Mouse (Mus musculus) limb, embryonic 14.5 days (tissue): ENCODE results near the gene B9d1. TPM values are rescaled to one million over a fixed set of nuclear protein-coding genes. Genes with fewer than 3 reads are reported as not detected.

Experiments
- ATAC-seq: fragments of 200-750 bp; cut with Nextera tagmentation; 2 replicates; pipeline ENCODE4 v1.8.0; 2017; ENCODE audit warnings: low read depth, moderate number of reproducible peaks, moderate TSS enrichment; ENCODE audit not compliant: low FRiP score
- DNase-seq: peaks from one replicate; pipeline ENCODE4 v3.0.0-alpha.2; 2015; ENCODE audit warnings: low spot score
- H3K27ac ChIP-seq: fragments of 300-500 bp; sonication (generic); replicated peaks from 2 replicates; pipeline ENCODE4 v1.5.1; 2014; ENCODE audit warnings: low read depth, mild to moderate bottlenecking, low read length, moderate library complexity, mixed read lengths
- H3K27me3 ChIP-seq: fragments of 300-500 bp; sonication (generic); 2 replicates; pipeline ENCODE4 v1.6.1; 2014; ENCODE audit warnings: low read length, mixed read lengths; ENCODE audit not compliant: control insufficient read depth, insufficient read depth
- H3K36me3 ChIP-seq: fragments of 300-500 bp; sonication (generic); 2 replicates; pipeline ENCODE4 v1.6.1; 2014; ENCODE audit warnings: mild to moderate bottlenecking, low read length, moderate library complexity, mixed read lengths; ENCODE audit not compliant: control insufficient read depth, insufficient read depth
- H3K4me1 ChIP-seq: fragments of 300-500 bp; sonication (generic); 2 replicates; pipeline ENCODE4 v1.6.1; 2014; ENCODE audit warnings: antibody characterized with exemption, low read length, mixed read lengths; ENCODE audit not compliant: control insufficient read depth, insufficient read depth
- H3K4me2 ChIP-seq: fragments of 300-500 bp; sonication (generic); replicated peaks from 2 replicates; pipeline ENCODE4 v1.6.1; 2014; ENCODE audit warnings: low read depth, mild to moderate bottlenecking, low read length, moderate library complexity; ENCODE audit not compliant: severe bottlenecking
- H3K4me3 ChIP-seq: fragments of 300-500 bp; sonication (generic); replicated peaks from 2 replicates; pipeline ENCODE4 v1.5.1; 2014; ENCODE audit warnings: low read length
- H3K9ac ChIP-seq: fragments of 300-500 bp; sonication (generic); 2 replicates; pipeline ENCODE4 v1.6.1; 2014; ENCODE audit warnings: mild to moderate bottlenecking, low read depth, low read length, moderate library complexity; ENCODE audit not compliant: severe bottlenecking
- H3K9me3 ChIP-seq: fragments of 300-500 bp; sonication (generic); 2 replicates; pipeline ENCODE4 v1.6.1; 2016; ENCODE audit warnings: low read length; ENCODE audit not compliant: control insufficient read depth
- POLR2A ChIP-seq: fragments of 200-500 bp; IDR thresholded peaks from 2 replicates; pipeline ENCODE4 v1.8.0; 2012; ENCODE audit warnings: inconsistent platforms, mild to moderate bottlenecking, moderate library complexity, borderline replicate concordance; ENCODE audit not compliant: insufficient read depth, insufficient read length; ENCODE audit errors: extremely low read depth
- WGBS: fragments of 180-500 bp; shearing (Covaris S2); extraction: QIAGEN DNeasy Blood & Tissue Kit; methylation state at CpG from one replicate; pipeline ENCODE4 v1.1.7; 2014; 5-methylcytosine and 5-hydroxymethylcytosine counted together
- polyA plus RNA-seq, 2 experiments: library from polyadenylated mRNA; depleted of rRNA in 1 of 2; stranded (reverse) in 1 of 2; unstranded in 1 of 2; fragments of >200 nt; fragmentation: Nextera tagmentation in 1 of 2; extraction: Ambion mirVana in 1 of 2; gene quantifications; 2 replicates each; pipeline versions ENCODE4 v1.2.1 to v1.2.3; 2012 to 2014

The B9d1 gene
- polyA plus RNA-seq, 2 experiments, result 28.2 to 37.2 TPM

DNA sequence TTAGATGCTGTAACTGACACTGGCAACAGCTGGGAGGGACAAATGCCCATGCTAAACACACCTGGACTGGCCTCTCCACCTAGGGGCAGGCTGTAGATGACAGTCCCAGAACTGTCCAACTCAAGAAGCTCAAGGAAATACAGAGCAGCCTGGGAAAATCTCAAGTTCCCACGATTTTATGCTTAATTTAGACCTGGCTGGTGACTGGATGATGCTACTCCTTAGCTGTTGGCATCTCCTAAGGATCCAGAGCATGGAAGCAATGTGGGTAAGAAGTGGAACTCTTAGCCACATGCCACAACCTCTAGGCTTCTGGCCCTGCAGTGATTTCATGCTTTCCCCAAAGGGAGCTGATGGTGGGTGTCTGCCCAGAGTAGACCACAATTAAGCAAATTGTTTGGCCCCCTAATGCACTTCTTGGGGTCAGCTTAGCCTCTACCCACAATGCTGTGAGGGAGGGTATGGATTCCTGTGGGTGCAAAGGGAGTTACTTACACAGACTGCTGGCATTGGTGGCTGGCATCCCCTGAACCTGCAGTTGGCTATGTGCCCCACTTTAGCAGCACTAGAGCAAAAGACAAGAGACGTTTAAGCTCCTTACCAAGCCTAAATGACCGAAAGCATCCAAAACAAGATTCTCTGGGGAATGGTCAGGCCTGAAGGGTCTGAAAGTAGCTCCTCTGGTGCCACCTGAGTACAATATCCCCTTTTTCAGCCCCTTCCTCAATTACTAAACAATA is 48.2 kb downstream of the B9d1 start:
- no peaks in the 10 kb centered on the region for H3K9me3 ChIP-seq
- WGBS, result 82% methylated on average over 3 of the region's 3 CpGs
- peaks cover 7% of the 10 kb centered on the region for H3K36me3 ChIP-seq
- no peak overlapping the region for H3K9ac ChIP-seq
- H3K4me1 ChIP-seq, result no peaks in the 10 kb centered on the region
- H3K27ac ChIP-seq, result no peak overlapping the region
- H3K4me3 ChIP-seq, result no peak overlapping the region
- ATAC-seq (no peak), DNase-seq (no peak)
- H3K4me2 ChIP-seq, result no peak overlapping the region
- no peak for TF ChIP-seq POLR2A
- H3K27me3 ChIP-seq, result no peaks in the 10 kb centered on the region

DNA sequence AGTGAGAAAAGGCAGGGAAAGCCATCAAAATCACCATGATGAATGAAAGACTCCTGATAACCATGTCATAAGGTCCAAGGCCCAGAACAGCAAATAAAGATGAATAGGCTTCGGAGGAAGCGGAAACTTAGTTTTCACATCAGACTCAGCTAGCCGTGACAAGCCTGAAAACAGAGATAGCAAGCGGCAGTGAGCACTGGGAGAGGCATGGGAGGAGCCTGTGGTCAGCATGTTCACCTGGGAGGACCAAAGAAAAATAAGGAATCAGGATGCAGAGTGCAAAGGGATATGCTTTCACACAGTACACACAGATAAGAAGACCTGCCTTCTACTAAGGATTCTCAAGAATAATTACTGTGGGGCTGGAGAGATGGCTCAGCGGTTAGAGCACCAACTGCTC is 54.6 kb downstream of the B9d1 start:
- Histone ChIP-seq H3K4me1 (peaks cover 12% of the 10 kb centered on the region), H3K9me3 (no peaks in the 10 kb centered on the region), H3K4me3 (no peak overlapping the region), H3K27me3 (no peaks in the 10 kb centered on the region), H3K36me3 (no peaks in the 10 kb centered on the region), H3K9ac (no peak overlapping the region), H3K27ac (no peak overlapping the region), H3K4me2 (no peak overlapping the region)
- no peak for TF ChIP-seq POLR2A
- 85% methylated on average over 5 of the region's 5 CpGs for WGBS
- ATAC-seq (no peak), DNase-seq (no peak)

DNA sequence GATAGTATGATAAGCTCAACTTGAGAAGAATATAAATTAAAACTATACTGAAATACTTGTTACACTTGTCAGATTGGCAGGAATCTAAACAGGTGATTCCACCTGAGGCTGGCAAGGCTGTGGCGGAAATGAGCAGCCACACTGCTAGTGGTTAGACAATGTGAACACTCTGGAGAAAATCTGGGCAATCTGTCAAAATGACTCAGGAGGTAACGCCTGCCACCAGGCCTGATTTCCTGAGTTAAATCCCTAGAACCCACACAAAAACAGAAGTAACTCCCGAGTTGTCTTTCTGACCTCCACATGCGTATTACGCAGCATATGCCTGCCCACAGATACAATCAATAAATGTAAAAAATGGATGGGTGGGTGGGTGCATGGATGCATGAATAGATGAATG is 57.5 kb downstream of the B9d1 start:
- TF ChIP-seq POLR2A, result no peak
- 69% methylated on average over 5 of the region's 5 CpGs for WGBS
- DNase-seq, result no peak

More for the DNA sequence above, 57.5 kb downstream of the B9d1 start:
- Histone ChIP-seq H3K36me3 (no peaks in the 10 kb centered on the region), H3K4me1 (peaks cover 18% of the 10 kb centered on the region), H3K27me3 (no peaks in the 10 kb centered on the region), H3K4me2 (no peak overlapping the region), H3K27ac (no peak overlapping the region), H3K4me3 (no peak overlapping the region), H3K9ac (no peak overlapping the region), H3K9me3 (no peaks in the 10 kb centered on the region)
- no peak for ATAC-seq

Other genes starting within 250 kb of the B9d1 start
- gene Aldh3a2, start 237.7 kb upstream of the B9d1 start, polyA plus RNA-seq (2012; rRNA removed), result 33.2 and 35.5 TPM in 2 replicates
- 33.5 and 34.4 TPM in 2 replicates for gene Aldh3a2, start 237.7 kb upstream of the B9d1 start, polyA plus RNA-seq (2014; fragmentation: Nextera tagmentation; extraction: Ambion mirVana)
- gene Slc47a2, start 162.3 kb upstream of the B9d1 start, polyA plus RNA-seq (2012; rRNA removed), result 0.17 and 0.19 TPM in 2 replicates
- 0.10 TPM in 1 of 2 replicates, not detected in the other for gene Slc47a2, start 162.3 kb upstream of the B9d1 start, polyA plus RNA-seq (2014; fragmentation: Nextera tagmentation; extraction: Ambion mirVana)
- gene Slc47a1, start 126.8 kb upstream of the B9d1 start, polyA plus RNA-seq (2012; rRNA removed), result 0.82 and 0.91 TPM in 2 replicates
- 0.65 and 0.86 TPM in 2 replicates for gene Slc47a1, start 126.8 kb upstream of the B9d1 start, polyA plus RNA-seq (2014; fragmentation: Nextera tagmentation; extraction: Ambion mirVana)
- gene Rnf112, start 51.0 kb upstream of the B9d1 start, polyA plus RNA-seq (2012; rRNA removed), result 2.4 and 2.8 TPM in 2 replicates
- gene Rnf112, start 51.0 kb upstream of the B9d1 start, polyA plus RNA-seq (2014; fragmentation: Nextera tagmentation; extraction: Ambion mirVana), result 0.21 and 0.26 TPM in 2 replicates
- gene Mfap4, start 19.7 kb upstream of the B9d1 start, polyA plus RNA-seq (2012; rRNA removed), result 749 and 913 TPM in 2 replicates
- 474 and 516 TPM in 2 replicates for gene Mfap4, start 19.7 kb upstream of the B9d1 start, polyA plus RNA-seq (2014; fragmentation: Nextera tagmentation; extraction: Ambion mirVana)
- gene Mapk7, start 10.7 kb upstream of the B9d1 start, polyA plus RNA-seq (2012; rRNA removed), result 98.7 and 133 TPM in 2 replicates
- 55.9 and 68.9 TPM in 2 replicates for gene Mapk7, start 10.7 kb upstream of the B9d1 start, polyA plus RNA-seq (2014; fragmentation: Nextera tagmentation; extraction: Ambion mirVana)
- 35.1 and 40.6 TPM in 2 replicates for gene Epn2, start 74.5 kb downstream of the B9d1 start, polyA plus RNA-seq (2012; rRNA removed)
- gene Epn2, start 74.5 kb downstream of the B9d1 start, polyA plus RNA-seq (2014; fragmentation: Nextera tagmentation; extraction: Ambion mirVana), result 31.1 and 39.8 TPM in 2 replicates
- gene Grap, start 148.1 kb downstream of the B9d1 start, polyA plus RNA-seq (2012; rRNA removed), result 4.7 and 5.1 TPM in 2 replicates
- 4.9 and 5.6 TPM in 2 replicates for gene Grap, start 148.1 kb downstream of the B9d1 start, polyA plus RNA-seq (2014; fragmentation: Nextera tagmentation; extraction: Ambion mirVana)
- gene Fam83g, start 178.9 kb downstream of the B9d1 start, polyA plus RNA-seq (2012; rRNA removed), result 2.1 and 2.4 TPM in 2 replicates
- 2.8 TPM in 2 replicates for gene Fam83g, start 178.9 kb downstream of the B9d1 start, polyA plus RNA-seq (2014; fragmentation: Nextera tagmentation; extraction: Ambion mirVana)
- gene Slc5a10, start 215.7 kb downstream of the B9d1 start, polyA plus RNA-seq (2012; rRNA removed), result 0.04 and 0.09 TPM in 2 replicates
- not detected in 2 replicates for gene Slc5a10, start 215.7 kb downstream of the B9d1 start, polyA plus RNA-seq (2014; fragmentation: Nextera tagmentation; extraction: Ambion mirVana)